Mouse (Mus musculus) gastrocnemius, adult 18-20 months (tissue): ENCODE measurements around the gene Bnc2. TPM values are rescaled to one million over a fixed set of nuclear protein-coding genes. Genes with fewer than 3 reads are reported as not detected.

Source experiments
- DNase-seq: peaks from one replicate; pipeline ENCODE4 v3.0.0; 2021; ENCODE audit warnings: low spot score
- total RNA-seq, 2 experiments: library from RNA; stranded (reverse); gene quantifications; 2 replicates each; pipeline ENCODE4 v1.2.3; 2021

The Bnc2 gene
- total RNA-seq, 2 experiments from 2014 or later = 8.5 to 15.1 TPM

- peak; percentile 16 for DNase-seq
Observed at GRCm38 (mm10) chr4:84510466-84510865, 164.6 kb downstream of the Bnc2 start.

GRCm38 (mm10) chr4:84507551-84507950 lies 167.5 kb downstream of the Bnc2 start:
- no peak for DNase-seq

GRCm38 (mm10) chr4:84502581-84503269 lies 172.3 kb downstream of the Bnc2 start:
- no peak for DNase-seq

- no peak for DNase-seq
Observed at GRCm38 (mm10) chr4:84500796-84501349, 174.2 kb downstream of the Bnc2 start.

GRCm38 (mm10) chr4:84500259-84500658 lies 174.8 kb downstream of the Bnc2 start:
- no peak for DNase-seq

GRCm38 (mm10) chr4:84498469-84498868 lies 176.6 kb downstream of the Bnc2 start:
- DNase-seq = no peak

- no peak for DNase-seq
Observed at GRCm38 (mm10) chr4:84488323-84488722, 186.8 kb downstream of the Bnc2 start.

- DNase-seq = no peak
Observed at GRCm38 (mm10) chr4:84482680-84483079, 192.4 kb downstream of the Bnc2 start.

GRCm38 (mm10) chr4:84472643-84473042 lies 202.4 kb downstream of the Bnc2 start:
- no peak for DNase-seq

GRCm38 (mm10) chr4:84470106-84470885 lies 204.8 kb downstream of the Bnc2 start:
- DNase-seq = no peak

- DNase-seq = no peak
Observed at GRCm38 (mm10) chr4:84469400-84469799, 205.7 kb downstream of the Bnc2 start.

- DNase-seq = no peak
Observed at GRCm38 (mm10) chr4:84467722-84468121, 207.4 kb downstream of the Bnc2 start.

GRCm38 (mm10) chr4:84458218-84458560 lies 216.9 kb downstream of the Bnc2 start:
- no peak for DNase-seq

- peak; percentile 26 for DNase-seq
Observed at GRCm38 (mm10) chr4:84457512-84458217, 217.4 kb downstream of the Bnc2 start.

GRCm38 (mm10) chr4:84456853-84457249 lies 218.2 kb downstream of the Bnc2 start:
- DNase-seq = no peak

GRCm38 (mm10) chr4:84456198-84456852 lies 218.8 kb downstream of the Bnc2 start:
- no peak for DNase-seq

GRCm38 (mm10) chr4:84454493-84454892 lies 220.6 kb downstream of the Bnc2 start:
- no peak for DNase-seq

- DNase-seq = no peak
Observed at GRCm38 (mm10) chr4:84453586-84453985, 221.5 kb downstream of the Bnc2 start.

GRCm38 (mm10) chr4:84452642-84453041 lies 222.4 kb downstream of the Bnc2 start:
- no peak for DNase-seq

GRCm38 (mm10) chr4:84449246-84450005 lies 225.6 kb downstream of the Bnc2 start:
- no peak for DNase-seq

- DNase-seq = no peak
Observed at GRCm38 (mm10) chr4:84433324-84433723, 241.8 kb downstream of the Bnc2 start.
